Mouse (Mus musculus): ENCODE measurements at regions not wholly inside any gene's neighbourhood (a gene's known extent, or its start where the extent isn't known, plus 50 kb on each side); places are given as distances from the start of the nearest gene placed in this dataset.

GRCm38 (mm10) chr9:12492890-12493618, 752.6 kb downstream of the Jrkl start:
- no peak for DNase-seq (ENCODE audit: low spot score)

- DNase-seq (ENCODE audit: low spot score): no peak
These were observed 787.8 kb downstream of the Jrkl start for GRCm38 (mm10) chr9:12457810-12458209.

GRCm38 (mm10) chr9:12456695-12457094, 788.9 kb downstream of the Jrkl start:
- no peak for DNase-seq (ENCODE audit: low spot score)

DNA sequence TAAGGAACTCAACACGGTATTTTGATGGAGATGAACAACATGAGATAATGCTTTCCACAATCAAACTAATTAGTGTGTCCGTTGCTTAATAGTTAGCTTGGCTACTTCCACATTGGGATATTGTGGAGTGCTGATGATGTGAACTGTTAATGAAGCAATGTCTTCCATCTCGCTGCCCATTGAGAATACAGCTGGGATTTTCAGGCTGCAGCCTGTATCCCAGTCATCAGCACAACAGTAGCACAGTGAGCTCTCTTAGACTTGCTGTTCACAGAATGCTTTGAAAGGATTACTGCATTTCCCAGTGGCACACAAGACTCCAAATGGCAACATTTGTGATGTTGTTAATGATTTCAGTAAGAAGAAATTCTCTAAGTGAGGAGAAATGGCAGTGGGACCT, 811.5 kb downstream of the Jrkl start:
- no peak for DNase-seq (ENCODE audit: low spot score)

DNA sequence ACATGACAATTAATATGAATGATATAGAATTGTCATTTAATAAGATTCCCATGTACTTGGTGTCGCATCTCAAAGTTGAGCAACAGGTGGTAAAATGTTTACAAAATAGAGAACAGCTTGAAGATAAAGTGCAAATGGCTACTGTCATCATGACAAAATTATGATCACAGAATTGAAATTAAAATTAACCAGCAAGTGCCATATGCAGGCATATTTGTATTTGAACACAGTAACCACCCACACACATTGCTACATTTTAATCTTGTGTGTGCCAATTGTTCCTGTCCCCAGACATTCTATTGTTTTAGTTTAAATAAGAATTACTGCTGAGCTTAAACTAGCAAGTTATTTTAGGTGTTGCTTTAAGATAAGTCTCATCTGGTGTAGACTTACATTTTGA, 823.7 kb downstream of the Jrkl start:
- no peak for DNase-seq (ENCODE audit: low spot score)

DNA sequence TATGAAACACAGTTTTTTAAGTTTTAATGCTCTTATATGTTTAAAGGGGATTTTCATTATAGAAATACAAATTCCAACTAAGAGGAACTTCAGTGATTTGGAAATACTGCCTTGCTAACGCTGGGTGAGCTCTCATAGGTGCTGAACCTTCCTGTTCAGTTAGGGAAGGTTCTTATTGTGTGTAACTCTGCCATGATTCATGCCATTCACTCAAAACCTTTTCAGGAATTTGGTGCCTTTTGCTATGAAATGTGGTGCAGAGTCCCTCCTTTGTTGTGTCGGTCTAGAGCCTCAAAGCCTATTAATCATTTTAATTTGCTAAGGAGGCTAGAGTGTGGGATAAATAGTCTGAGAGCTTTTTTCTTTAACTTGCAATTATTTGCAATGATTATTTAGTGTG, 837.1 kb downstream of the Jrkl start:
- no peak for DNase-seq (ENCODE audit: low spot score)

- no peak for DNase-seq (ENCODE audit: low spot score)
These were observed 841.4 kb downstream of the Jrkl start for GRCm38 (mm10) chr9:12404185-12404584.

GRCm38 (mm10) chr9:12395648-12396047, 850.0 kb downstream of the Jrkl start:
- no peak for DNase-seq (ENCODE audit: low spot score)

DNA sequence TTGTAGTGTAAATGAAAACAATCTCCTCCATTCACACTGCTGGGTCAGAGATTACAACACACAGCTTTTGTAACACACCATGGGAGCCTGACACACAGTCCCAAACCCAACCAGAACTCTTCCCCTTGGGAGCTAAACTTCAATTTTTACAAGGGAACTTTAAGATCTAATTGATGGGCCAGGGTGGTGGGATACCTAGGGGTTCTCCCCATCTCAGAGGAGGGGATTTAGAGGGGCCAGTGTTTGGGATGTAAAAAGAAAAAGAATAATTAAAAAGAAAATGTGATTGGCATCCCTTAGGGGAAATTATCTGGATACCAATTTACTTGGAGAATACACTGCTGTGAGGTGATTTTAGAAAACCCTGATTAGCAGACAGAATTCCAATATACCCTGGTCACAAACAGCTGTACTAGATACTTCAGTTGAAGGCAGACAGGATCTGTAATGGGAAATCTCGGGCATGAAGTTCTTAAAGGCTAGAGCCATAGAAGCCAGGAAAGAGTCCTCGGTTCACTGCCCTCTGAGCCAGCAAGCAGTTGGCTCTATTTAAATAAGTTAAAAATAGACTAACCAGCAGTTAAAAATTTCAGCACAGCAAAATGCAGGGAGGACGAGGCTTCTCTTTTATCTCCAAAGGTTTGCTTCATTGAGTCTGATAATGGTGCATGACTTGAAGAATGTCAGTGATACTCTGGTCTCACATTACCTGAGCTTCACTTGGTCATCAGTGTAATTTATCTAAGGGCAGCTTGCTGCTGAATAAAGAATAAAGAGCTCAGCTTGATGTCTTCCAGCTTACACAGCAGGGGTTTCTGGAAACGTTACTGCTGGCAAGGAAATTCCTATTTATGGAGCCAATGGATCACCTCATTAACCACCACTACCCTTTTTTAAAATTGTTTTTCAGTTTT, 864.6 kb downstream of the Jrkl start:
- peak; percentile 32 for DNase-seq (ENCODE audit: low spot score)

GRCm38 (mm10) chr9:12380029-12380428, 865.6 kb downstream of the Jrkl start:
- no peak for DNase-seq (ENCODE audit: low spot score)

DNA sequence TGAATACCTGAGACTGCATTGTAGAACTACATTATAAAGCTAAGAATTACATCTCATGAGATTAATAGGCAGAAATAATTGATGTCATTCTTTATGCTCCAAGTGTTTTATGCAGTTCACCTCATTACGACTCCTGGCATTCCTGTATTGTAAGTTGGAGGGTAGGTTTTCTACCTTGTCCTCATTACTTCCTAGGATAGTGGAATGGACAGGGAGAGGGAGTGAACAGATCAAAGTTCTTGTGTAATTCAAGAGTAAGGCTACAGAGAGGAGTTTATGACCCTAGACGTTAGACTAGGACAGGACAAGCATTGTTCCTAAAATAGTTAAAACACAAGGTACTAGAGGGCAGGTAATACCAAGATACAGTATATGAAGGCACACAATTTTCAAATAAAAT, 901.3 kb downstream of the Jrkl start:
- DNase-seq (ENCODE audit: low spot score): no peak

GRCm38 (mm10) chr9:12341453-12341852, 904.2 kb downstream of the Jrkl start:
- DNase-seq (ENCODE audit: low spot score): no peak

DNA sequence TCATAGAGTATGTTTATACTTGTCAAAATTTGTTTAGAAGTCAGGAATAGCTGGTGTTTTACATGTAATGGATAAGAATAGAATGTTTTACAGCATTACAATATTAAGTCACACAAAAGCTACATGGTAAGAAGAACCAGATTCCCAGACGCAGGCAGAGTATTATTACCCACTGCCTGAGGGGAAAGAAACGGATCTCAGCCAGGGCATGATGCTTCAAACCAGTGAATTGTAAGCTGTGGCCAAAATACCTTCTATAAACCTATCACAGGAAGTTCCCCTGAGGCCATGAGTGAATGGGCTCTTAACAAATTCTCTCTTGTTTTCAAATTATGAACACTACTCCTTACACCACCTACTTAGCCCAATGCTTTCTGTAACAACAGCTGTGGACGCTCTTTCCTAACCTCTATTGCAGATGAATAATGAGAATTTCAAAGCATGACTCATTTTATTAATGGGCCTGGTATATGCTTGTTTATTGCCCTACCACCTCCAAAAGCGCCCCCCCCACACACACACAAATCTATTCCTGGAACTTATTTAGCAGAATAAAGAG, 932.0 kb downstream of the Jrkl start:
- peak; percentile 1 for DNase-seq (ENCODE audit: low spot score)

- DNase-seq (ENCODE audit: low spot score): no peak
These were observed 932.6 kb downstream of the Jrkl start for GRCm38 (mm10) chr9:12313027-12313426.

All from embryo, embryonic 10.5 days (tissue).